8 mouse cellular contexts compared by ENCODE assay signal in genomic region chr8:85554391-85555180, GRCm38 (mm10). TPM values are rescaled to one million over a fixed set of nuclear protein-coding genes. Genes with fewer than 3 reads are reported as not detected.
A peak's percentile ranks its signal among the peaks of the same experiment; 100 is the strongest.
DNase-seq lines count a peak whose midpoint lies in the region; ATAC-seq and TF ChIP-seq lines count a peak whose summit lies in the region.

No protein-coding gene starts in this region.

- H3K36me3 ChIP-seq in kidney, adult 2 months (ENCODE audit: control insufficient read depth, insufficient read depth, low read length): peaks cover 8% of the 10 kb centered on the region; the same call in 1 of the 2 replicates
- H3K36me3 ChIP-seq in MEL (ENCODE audit: control insufficient read depth in 1 of 2, insufficient read depth in 2 of 2, low read length in 2 of 2): peaks cover 36 to 57% of the 10 kb centered on the region in 2 experiments
- peaks cover 4% of the 10 kb centered on the region; the same call in 1 of the 2 replicates for H3K36me3 ChIP-seq in embryonic facial prominence, embryonic 11.5 days (replicated peaks; ENCODE audit: control insufficient read depth, insufficient read depth, low read depth, low read length)
- peaks cover 11% of the 10 kb centered on the region for H3K36me3 ChIP-seq in hindbrain, embryonic 12.5 days
- H3K36me3 ChIP-seq in limb, embryonic 10.5 days: peaks cover 41% of the 10 kb centered on the region
- peaks cover 32% of the 10 kb centered on the region for H3K36me3 ChIP-seq in midbrain, embryonic 14.5 days (ENCODE audit: control insufficient read depth, insufficient read depth, low read length)

- TF ChIP-seq CTCF in kidney, adult 2 months (conservative IDR thresholded peaks at IDR 0.05; ENCODE audit: insufficient read depth, insufficient read length, low read depth, low read length): no peak
- no peak for TF ChIP-seq CTCF in MEL (IDR thresholded peaks at IDR 0.05 in 2 of 3, conservative IDR thresholded peaks at IDR 0.05 in 1 of 3; ENCODE audit: control insufficient read depth in 1 of 3, insufficient read depth in 1 of 3, low read depth in 2 of 3, low read length in 3 of 3, poor library complexity in 1 of 3, severe bottlenecking in 1 of 3)

- no peaks in the 10 kb centered on the region for H3K27me3 ChIP-seq in kidney, adult 2 months (replicated peaks; ENCODE audit: control insufficient read depth, insufficient read depth, low read length)
- no peaks in the 10 kb centered on the region for H3K27me3 ChIP-seq in MEL (ENCODE audit: control insufficient read depth in 1 of 2, insufficient read depth in 2 of 2, low read length in 2 of 2)
- no peaks in the 10 kb centered on the region for H3K27me3 ChIP-seq in embryonic facial prominence, embryonic 11.5 days (ENCODE audit: control insufficient read depth, insufficient read depth, low read length)
- H3K27me3 ChIP-seq in hindbrain, embryonic 12.5 days: no peaks in the 10 kb centered on the region
- H3K27me3 ChIP-seq in limb, embryonic 10.5 days (ENCODE audit: low read depth, poor library complexity, severe bottlenecking): no peaks in the 10 kb centered on the region
- H3K27me3 ChIP-seq in midbrain, embryonic 14.5 days (ENCODE audit: control insufficient read depth, insufficient read depth, low read length): no peaks in the 10 kb centered on the region

- peak overlapping the region; percentile 98 for H3K4me3 ChIP-seq in kidney, adult 2 months (ENCODE audit: insufficient read depth, low read depth, low read length)
- peak overlapping the region; percentile 92 for H3K4me3 ChIP-seq in MEL (ENCODE audit: control insufficient read depth in 1 of 2, insufficient read depth in 1 of 2, low read depth in 2 of 2, low read length in 2 of 2)
- H3K4me3 ChIP-seq in embryonic facial prominence, embryonic 11.5 days (ENCODE audit: low read depth, low read length): peak overlapping the region; percentile 90
- H3K4me3 ChIP-seq in hindbrain, embryonic 12.5 days: peak overlapping the region; percentile 98
- H3K4me3 ChIP-seq in limb, embryonic 10.5 days: peak overlapping the region; percentile 95
- peak overlapping the region; percentile 94 for H3K4me3 ChIP-seq in midbrain, embryonic 14.5 days (replicated peaks; ENCODE audit: low read depth, low read length)

- TF ChIP-seq EP300 in MEL (IDR thresholded peaks at IDR 0.05; ENCODE audit: low read depth in 1 of 2, low read length in 2 of 2): no peak

- H3K27ac ChIP-seq in kidney, adult 2 months (ENCODE audit: insufficient read depth, low read depth, low read length): peak overlapping the region; percentile 99
- H3K27ac ChIP-seq in MEL (ENCODE audit: control insufficient read depth, low read depth, low read length): peak overlapping the region; percentile 59
- peak overlapping the region; percentile 79 for H3K27ac ChIP-seq in embryonic facial prominence, embryonic 11.5 days (replicated peaks; ENCODE audit: low read depth, low read length)
- peak overlapping the region; percentile 91 for H3K27ac ChIP-seq in hindbrain, embryonic 12.5 days
- H3K27ac ChIP-seq in limb, embryonic 10.5 days: peak overlapping the region; percentile 96
- peak overlapping the region; percentile 86 for H3K27ac ChIP-seq in midbrain, embryonic 14.5 days (replicated peaks; ENCODE audit: low read depth, low read length)

- WGBS in kidney, adult 2 months: 2% methylated on average over 66 of the region's 66 CpGs
- WGBS in embryonic facial prominence, embryonic 11.5 days: under 1% methylated on average over 50 of the region's 66 CpGs
- WGBS in hindbrain, embryonic 12.5 days: 1% methylated on average over 63 of the region's 66 CpGs
- WGBS in limb, embryonic 10.5 days: under 1% methylated on average over 66 of the region's 66 CpGs
- under 1% methylated on average over 62 of the region's 66 CpGs for WGBS in midbrain, embryonic 14.5 days

- peak overlapping the region; percentile 98 for H3K9ac ChIP-seq in MEL (ENCODE audit: control insufficient read depth, low read depth, low read length, poor library complexity, severe bottlenecking)
- H3K9ac ChIP-seq in embryonic facial prominence, embryonic 11.5 days (replicated peaks; ENCODE audit: low read length): peak overlapping the region; percentile 92
- peak overlapping the region; percentile 95 for H3K9ac ChIP-seq in hindbrain, embryonic 12.5 days
- peak overlapping the region; percentile 87 for H3K9ac ChIP-seq in midbrain, embryonic 14.5 days (replicated peaks; ENCODE audit: low read length)

- H3K4me1 ChIP-seq in kidney, adult 2 months (ENCODE audit: control insufficient read depth, insufficient read depth, low read length): peaks cover 16% of the 10 kb centered on the region; the same call in 1 of the 2 replicates
- H3K4me1 ChIP-seq in MEL (ENCODE audit: control insufficient read depth in 1 of 2, insufficient read depth in 2 of 2, low read length in 2 of 2): peaks cover 21 to 23% of the 10 kb centered on the region in 2 experiments
- H3K4me1 ChIP-seq in embryonic facial prominence, embryonic 11.5 days (ENCODE audit: control insufficient read depth, insufficient read depth, low read length): no peaks in the 10 kb centered on the region; the same call in 1 of the 2 replicates
- H3K4me1 ChIP-seq in hindbrain, embryonic 12.5 days: peaks cover 10% of the 10 kb centered on the region
- peaks cover 16% of the 10 kb centered on the region for H3K4me1 ChIP-seq in limb, embryonic 10.5 days
- peaks cover 9% of the 10 kb centered on the region; the same call in 1 of the 2 replicates for H3K4me1 ChIP-seq in midbrain, embryonic 14.5 days (ENCODE audit: control insufficient read depth, insufficient read depth, low read length)

- no peaks in the 10 kb centered on the region for H3K9me3 ChIP-seq in MEL (replicated peaks; ENCODE audit: insufficient read depth, low read length)
- H3K9me3 ChIP-seq in embryonic facial prominence, embryonic 11.5 days (replicated peaks; ENCODE audit: control insufficient read depth, low read length): no peaks in the 10 kb centered on the region
- no peaks in the 10 kb centered on the region for H3K9me3 ChIP-seq in hindbrain, embryonic 12.5 days (replicated peaks)
- H3K9me3 ChIP-seq in limb, embryonic 10.5 days (replicated peaks): no peaks in the 10 kb centered on the region
- no peaks in the 10 kb centered on the region for H3K9me3 ChIP-seq in midbrain, embryonic 14.5 days (ENCODE audit: control insufficient read depth, low read length)

- peak; percentile 89 for ATAC-seq in embryonic facial prominence, embryonic 11.5 days (replicated peaks; ENCODE audit: insufficient number of reproducible peaks, low FRiP score, low TSS enrichment, low read depth)
- peak; percentile 91 for ATAC-seq in hindbrain, embryonic 12.5 days (ENCODE audit: low FRiP score)
- peak; percentile 88 for ATAC-seq in midbrain, embryonic 14.5 days (ENCODE audit: low FRiP score, low TSS enrichment)

- TF ChIP-seq RAD21 in MEL (IDR thresholded peaks at IDR 0.05; ENCODE audit: low read depth, low read length): no peak

- H3K4me2 ChIP-seq in embryonic facial prominence, embryonic 11.5 days (ENCODE audit: low read depth, low read length): peak overlapping the region; percentile 77
- peak overlapping the region; percentile 81 for H3K4me2 ChIP-seq in hindbrain, embryonic 12.5 days (replicated peaks)
- peak overlapping the region; percentile 91 for H3K4me2 ChIP-seq in midbrain, embryonic 14.5 days (ENCODE audit: low read length)

- H3K79me2 ChIP-seq in MEL (ENCODE audit: control insufficient read depth, insufficient read depth, low read length, poor library complexity): peaks cover 42% of the 10 kb centered on the region

- TF ChIP-seq POLR2A in kidney, adult 2 months (IDR thresholded peaks at IDR 0.05; ENCODE audit: low read depth, low read length): no peak
- TF ChIP-seq POLR2A in MEL (IDR thresholded peaks at IDR 0.05; ENCODE audit: control insufficient read depth in 1 of 2, insufficient read depth in 1 of 2, low read depth in 1 of 2, low read length in 2 of 2, poor library complexity in 1 of 2): no peak

- peak; percentile 65 for DNase-seq in kidney, adult 2 months
- no peak for DNase-seq in kidney, adult 11 months
- DNase-seq in MEL (ENCODE audit: low read depth, low spot score): peak; percentile 75
- peak; percentile 53 for DNase-seq in embryonic facial prominence, embryonic 11.5 days (ENCODE audit: low spot score)
- peak; percentile 32 for DNase-seq in limb, embryonic 10.5 days (ENCODE audit: low spot score)
- DNase-seq in midbrain, embryonic 14.5 days: peak; percentile 54
- no peak for DNase-seq in yolk sac, embryonic 10.5 days (ENCODE audit: low spot score)

TF ChIP-seq in MEL, 35 proteins besides CTCF, POLR2A, EP300 and RAD21:
- TF ChIP-seq KAT2A (conservative IDR thresholded peaks at IDR 0.05; ENCODE audit: low read depth, low read length) (no peak), E2F4 (IDR thresholded peaks at IDR 0.05; ENCODE audit: borderline replicate concordance, low read depth, low read length) (no peak), SIN3A (IDR thresholded peaks at IDR 0.05; ENCODE audit: low read length) (peak; percentile 76), CHD1 (IDR thresholded peaks at IDR 0.05; ENCODE audit: low read depth, low read length) (peak; percentile 76; the same call in 1 of the 2 replicates), MXI1 (IDR thresholded peaks at IDR 0.05; ENCODE audit: low read depth, low read length) (peak; percentile 33; the same call in 1 of the 2 replicates)

RNA-seq across cellular contexts. Expression of gene Dnaja2, which starts 0.6 kb away (rescaled TPM):
- polyA plus RNA-seq in kidney, adult 2 months (2012; rRNA removed): 18.0 and 32.9 TPM in 2 replicates
- 189 and 207 TPM in 2 replicates for total RNA-seq in MEL (2012; rRNA removed)
- polyA plus RNA-seq in MEL (2012; ENCODE audit: insufficient read depth in 1 of 2, insufficient read length in 2 of 2, low read depth in 1 of 2, low replicate concordance in 2 of 2, missing spikeins in 1 of 2): 100 to 1,000 TPM in 1 of 2 experiments, not detected in 1; 307 TPM
- 207 and 209 TPM in 2 replicates for polyA plus RNA-seq in embryonic facial prominence, embryonic 11.5 days (2014; fragmentation: Nextera tagmentation; extraction: Ambion mirVana)
- 170 and 174 TPM in 2 replicates for polyA plus RNA-seq in hindbrain, embryonic 12.5 days (2016; fragmentation: Nextera tagmentation; extraction: Ambion mirVana)
- 193 and 220 TPM in 2 replicates for polyA plus RNA-seq in limb, embryonic 10.5 days (2016; fragmentation: Nextera tagmentation; extraction: Ambion mirVana)
- 161 and 182 TPM in 2 replicates for polyA plus RNA-seq in midbrain, embryonic 14.5 days (2014; fragmentation: Nextera tagmentation; extraction: Ambion mirVana)

Comparison
In these comparisons a context has a peak if more than half of its experiments do, and no peak if none do; other contexts are left out.
1. DNase-seq: peak in kidney, adult 2 months (single experiment), MEL (single experiment), embryonic facial prominence, embryonic 11.5 days (single experiment), limb, embryonic 10.5 days (single experiment) and midbrain, embryonic 14.5 days (single experiment); none in kidney, adult 11 months (single experiment) and yolk sac, embryonic 10.5 days (single experiment).
2. Peak in every context shown above with its lines, with median percentiles within 50 percentile points of each other: H3K27ac ChIP-seq, H3K4me3 ChIP-seq, H3K9ac ChIP-seq, ATAC-seq and H3K4me2 ChIP-seq.